Mouse (Mus musculus) lung, adult 2 months (tissue): ENCODE data around the gene Cyp2d40.

Experiments used
- CTCF ChIP-seq: fragments of 200-500 bp; IDR thresholded peaks from 2 replicates; pipeline ENCODE4 v1.5.1; 2011; ENCODE audit warnings: mild to moderate bottlenecking, low read length, control low read depth; ENCODE audit not compliant: insufficient read depth
- POLR2A ChIP-seq: fragments of 200-500 bp; IDR thresholded peaks from 2 replicates; pipeline ENCODE4 v1.6.1; 2011; ENCODE audit warnings: low read depth, mild to moderate bottlenecking, control low read depth, low read length, borderline replicate concordance; ENCODE audit errors: extremely low read depth

GRCm38 (mm10) chr15:82792566-82792965 lies 28.6 kb upstream of the Cyp2d40 start:
- TF ChIP-seq CTCF (no peak), POLR2A (no peak)
